Mouse (Mus musculus) brain, adult 10 weeks (tissue): ENCODE data around the gene Gpr45. TPM values are rescaled to one million over a fixed set of nuclear protein-coding genes. Genes with fewer than 3 reads are reported as not detected.

Experiments used
- polyA plus RNA-seq: library from polyadenylated mRNA; stranded (reverse); fragments of 350-450 nt; fragmentation: Illumina TruSeq; extraction: RNeasy Lipid Tissue Mini Kit (QIAGEN cat#74804); gene quantifications from one replicate; pipeline ENCODE4 v1.2.3, GENCODE M21; 2015; ENCODE audit warnings: low read depth, low replicate concordance

The Gpr45 gene
- 10.7 TPM for polyA plus RNA-seq

GRCm38 (mm10) chr1:42952734-42953481, at the start of gene Gpr45:
Gpr45 (plus strand) TSS chr1:42952872.

Other genes with a start within 250 kb of the Gpr45 start
- 54.6 TPM for gene Mrps9, start 101.6 kb upstream of the Gpr45 start, polyA plus RNA-seq
- 23.7 TPM for gene Tgfbrap1, start 145.8 kb downstream of the Gpr45 start, polyA plus RNA-seq
- gene AI597479, start 145.8 kb downstream of the Gpr45 start, polyA plus RNA-seq, result 32.8 TPM
- 50.0 TPM for gene Fhl2, start 244.1 kb downstream of the Gpr45 start, polyA plus RNA-seq